Mouse (Mus musculus) lung, postnatal 0 days (tissue): ENCODE data around the gene Rftn1.

Source experiments
- CTCF ChIP-seq: IDR thresholded peaks from 2 replicates; pipeline ENCODE4 v1.5.1; 2016; ENCODE audit warnings: antibody characterized with exemption, mild to moderate bottlenecking
- EP300 ChIP-seq: IDR thresholded peaks from 2 replicates; pipeline ENCODE4 v1.6.1; 2016; ENCODE audit warnings: antibody characterized with exemption, mild to moderate bottlenecking, control low read depth

DNA sequence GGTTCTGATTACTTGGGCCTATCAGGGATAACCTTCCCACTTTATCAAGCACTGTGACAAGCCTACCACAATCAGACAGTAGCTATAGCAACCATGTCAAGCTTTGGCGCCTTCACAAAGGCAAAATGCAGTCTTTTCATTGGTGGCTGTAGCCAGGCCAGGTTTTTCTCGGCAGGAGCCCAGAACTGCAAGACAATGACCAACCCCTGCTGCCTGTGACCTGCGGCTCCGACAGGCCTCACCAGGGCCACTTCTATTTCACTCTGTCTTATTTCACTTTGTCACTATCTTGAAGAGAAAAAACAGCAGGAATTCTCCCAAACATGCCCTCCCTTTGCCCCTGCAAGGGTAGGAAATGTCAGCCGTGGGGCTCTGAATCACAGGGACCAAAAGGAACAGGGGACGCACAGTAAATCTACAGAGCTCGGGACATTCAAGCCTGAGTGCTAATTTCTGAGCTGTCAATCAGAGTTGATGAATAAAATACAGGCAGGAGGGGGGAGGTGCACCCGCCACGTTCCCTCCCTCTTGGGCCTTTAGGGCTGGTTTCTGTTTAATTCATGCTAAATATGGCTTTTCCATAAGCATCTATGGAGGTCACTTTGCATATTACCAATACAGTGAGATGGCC lies 183.6 kb downstream of the Rftn1 start:
- no peak for TF ChIP-seq CTCF
- TF ChIP-seq EP300: no peak
